Mouse (Mus musculus) granulocyte monocyte progenitor cell, adult 5-6 weeks (primary cell): ENCODE results near the gene Tnfrsf9. TPM values are rescaled to one million over a fixed set of nuclear protein-coding genes. Genes with fewer than 3 reads are reported as not detected.

Experiments
- ATAC-seq: replicated peaks from 2 replicates; pipeline ENCODE4 v1.8.0; 2016; ENCODE audit warnings: mild to moderate bottlenecking, moderate TSS enrichment, inconsistent platforms; ENCODE audit not compliant: poor library complexity, severe bottlenecking
- total RNA-seq, 2 experiments: library from RNA; stranded (forward) in 1 of 2; stranded (reverse) in 1 of 2; fragments of 200-712, 200-1000 nt in 1 of 2; fragments of >200 nt in 1 of 2; fragmentation: Nextera tagmentation in 1 of 2; gene quantifications; 2 replicates each; pipeline ENCODE4 v1.2.3; 2014 to 2017

Tnfrsf9 gene
- total RNA-seq, 2 experiments from 2014 or later = not detected

GRCm38 (mm10) chr4:150978156-150978910 is 64.0 kb downstream of the Tnfrsf9 start:
- ATAC-seq = no peak

DNA sequence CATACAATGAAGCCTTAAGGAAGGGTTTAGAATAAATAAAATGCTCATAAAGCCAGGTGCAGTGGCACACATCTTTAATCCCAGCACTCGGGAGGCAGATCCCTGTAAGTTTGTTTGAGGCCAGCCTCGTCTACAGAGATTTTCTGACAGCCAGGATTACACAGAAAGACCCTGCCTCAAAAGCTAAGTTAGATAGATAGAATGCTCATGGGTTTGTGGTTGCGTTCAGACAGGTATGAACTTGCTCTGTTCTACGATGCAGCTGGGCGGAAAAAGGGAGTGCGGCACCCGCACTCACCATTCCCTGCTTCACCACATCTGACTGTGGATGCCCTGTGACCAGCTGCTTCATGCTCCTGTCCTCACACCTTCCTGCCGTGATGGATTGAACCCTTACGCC is 65.1 kb downstream of the Tnfrsf9 start:
- no peak for ATAC-seq

- no peak for ATAC-seq
Measured at GRCm38 (mm10) chr4:150980153-150980552, 65.8 kb downstream of the Tnfrsf9 start.

DNA sequence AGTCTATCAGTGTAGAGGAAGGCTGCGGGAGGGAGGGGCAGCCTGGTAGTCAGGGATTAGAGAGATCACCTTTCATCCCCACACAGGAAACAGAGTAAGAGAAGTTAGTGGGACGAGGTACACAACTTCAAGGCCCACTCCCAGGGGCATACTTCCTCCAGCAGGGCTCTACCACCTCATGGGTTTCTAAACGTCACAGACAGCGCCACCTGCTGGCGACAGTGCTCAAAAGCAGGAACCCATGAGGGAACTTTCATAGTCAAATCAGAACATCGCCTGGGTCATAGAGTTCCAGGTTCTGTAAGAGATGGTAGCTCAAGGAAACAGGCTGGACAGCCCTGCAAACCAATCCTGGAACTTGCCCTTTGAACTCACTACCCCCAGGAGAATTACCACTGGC is 75.8 kb downstream of the Tnfrsf9 start:
- ATAC-seq = peak; percentile 42; the same call in 1 of the 2 replicates

Other genes starting within 250 kb of the Tnfrsf9 start
- gene Errfi1, start 60.6 kb upstream of the Tnfrsf9 start, total RNA-seq (2014; fragmentation: Nextera tagmentation) = 0.84 TPM in 1 of 2 replicates, not detected in the other
- 0.52 and 1.2 TPM in 2 replicates for gene Errfi1, start 60.6 kb upstream of the Tnfrsf9 start, total RNA-seq (2017)
- 284 and 328 TPM in 2 replicates for gene Park7, start 125 bp upstream of the Tnfrsf9 start, total RNA-seq (2014; fragmentation: Nextera tagmentation)
- gene Park7, start 125 bp upstream of the Tnfrsf9 start, total RNA-seq (2017) = 431 and 435 TPM in 2 replicates
- not detected in 2 replicates for gene Uts2, start 82.5 kb downstream of the Tnfrsf9 start, total RNA-seq (2014; fragmentation: Nextera tagmentation)
- gene Uts2, start 82.5 kb downstream of the Tnfrsf9 start, total RNA-seq (2017) = not detected in 2 replicates
- 11.2 and 21.2 TPM in 2 replicates for gene Per3, start 130.1 kb downstream of the Tnfrsf9 start, total RNA-seq (2014; fragmentation: Nextera tagmentation)
- 10.4 and 12.1 TPM in 2 replicates for gene Per3, start 130.1 kb downstream of the Tnfrsf9 start, total RNA-seq (2017)
- gene Vamp3, start 143.4 kb downstream of the Tnfrsf9 start, total RNA-seq (2014; fragmentation: Nextera tagmentation) = 75.4 and 79.8 TPM in 2 replicates
- 66.9 and 76.8 TPM in 2 replicates for gene Vamp3, start 143.4 kb downstream of the Tnfrsf9 start, total RNA-seq (2017)
- gene Gm13090, start 175.0 kb downstream of the Tnfrsf9 start, total RNA-seq (2014; fragmentation: Nextera tagmentation) = not detected in 2 replicates
- not detected in 2 replicates for gene Gm13090, start 175.0 kb downstream of the Tnfrsf9 start, total RNA-seq (2017)